Mouse (Mus musculus) MEL (cell line): ENCODE data around the gene Vps26a. TPM values are rescaled to one million over a fixed set of nuclear protein-coding genes. Genes with fewer than 3 reads are reported as not detected.

Source experiments
- DNase-seq: peaks from one replicate; pipeline ENCODE4 v3.0.0; 2011; ENCODE audit warnings: low read depth, low spot score
- H3K27ac ChIP-seq: 2 replicates; pipeline ENCODE4 v1.5.1; 2012; ENCODE audit warnings: low read depth, mild to moderate bottlenecking, control low read depth, low read length, moderate library complexity; ENCODE audit not compliant: control insufficient read depth
- H3K27me3 ChIP-seq, 2 experiments: fragments of 150-350 bp in 1 of 2; sonication (generic) in 1 of 2; 2 replicates each; pipeline ENCODE4 v1.6.1; 2012; ENCODE audit warnings: low read length in 2 of 2, mild to moderate bottlenecking in 2 of 2, improper control_type of control experiment in 1 of 2, moderate library complexity in 1 of 2; ENCODE audit not compliant: insufficient read depth in 2 of 2, control insufficient read depth in 1 of 2
- H3K36me3 ChIP-seq, 2 experiments: 2 replicates each; pipeline ENCODE4 v1.6.1; 2012 to 2014; ENCODE audit warnings: low read length in 2 of 2, improper control_type of control experiment in 1 of 2, inconsistent platforms in 1 of 2, mild to moderate bottlenecking in 1 of 2; ENCODE audit not compliant: insufficient read depth in 2 of 2, control insufficient read depth in 1 of 2
- H3K4me1 ChIP-seq, 2 experiments: fragments of 150-350 bp in 1 of 2; sonication (generic) in 1 of 2; 2 replicates each; pipeline ENCODE4 v1.6.1; 2012; ENCODE audit warnings: low read length in 2 of 2, improper control_type of control experiment in 1 of 2, mild to moderate bottlenecking in 1 of 2; ENCODE audit not compliant: insufficient read depth in 2 of 2, control insufficient read depth in 1 of 2
- H3K4me3 ChIP-seq, 2 experiments: fragments of 150-350 bp in 1 of 2; sonication (generic) in 1 of 2; 2 replicates each; pipeline ENCODE4 v1.5.1; 2012; ENCODE audit warnings: low read depth in 2 of 2, low read length in 2 of 2, mild to moderate bottlenecking in 2 of 2, moderate library complexity in 2 of 2, control low read depth in 1 of 2, improper control_type of control experiment in 1 of 2; ENCODE audit not compliant: control insufficient read depth in 1 of 2, insufficient read depth in 1 of 2
- H3K79me2 ChIP-seq: 2 replicates; pipeline ENCODE4 v1.6.1; 2012; ENCODE audit warnings: mild to moderate bottlenecking, low read length, moderate library complexity; ENCODE audit not compliant: control insufficient read depth, poor library complexity, insufficient read depth
- H3K9ac ChIP-seq: 2 replicates; pipeline ENCODE4 v1.6.1; 2012; ENCODE audit warnings: low read depth, mild to moderate bottlenecking, control low read depth, low read length, moderate library complexity; ENCODE audit not compliant: control insufficient read depth, poor library complexity, severe bottlenecking
- H3K9me3 ChIP-seq: fragments of 150-350 bp; sonication (generic); replicated peaks from 2 replicates; pipeline ENCODE4 v1.6.1; 2012; ENCODE audit warnings: mild to moderate bottlenecking, low read length, improper control_type of control experiment, moderate library complexity; ENCODE audit not compliant: insufficient read depth
- CHD2 ChIP-seq: IDR thresholded peaks from 2 replicates; pipeline ENCODE4 v1.6.1; 2011; ENCODE audit warnings: low read length, improper control_type of control experiment
- CTCF ChIP-seq, 3 experiments: IDR thresholded peaks in 2 of 3; conservative IDR thresholded peaks in 1 of 3; 2 replicates each; pipeline ENCODE4 v1.5.1; 2011 to 2012; ENCODE audit warnings: low read length in 3 of 3, low read depth in 2 of 3, mild to moderate bottlenecking in 2 of 3, improper control_type of control experiment in 1 of 3, inconsistent platforms in 1 of 3, mixed read lengths in 1 of 3, moderate library complexity in 1 of 3; ENCODE audit not compliant: control insufficient read depth in 1 of 3, insufficient read depth in 1 of 3, poor library complexity in 1 of 3, severe bottlenecking in 1 of 3
- EP300 ChIP-seq, 2 experiments: IDR thresholded peaks; 2 replicates each; pipeline ENCODE4 v1.6.1; 2011; ENCODE audit warnings: improper control_type of control experiment in 2 of 2, low read length in 2 of 2, low read depth in 1 of 2, mild to moderate bottlenecking in 1 of 2
- ETS1 ChIP-seq: IDR thresholded peaks from 2 replicates; pipeline ENCODE4 v1.6.1; 2012; ENCODE audit warnings: low read depth, mild to moderate bottlenecking, inconsistent platforms, low read length, improper control_type of control experiment, moderate library complexity
- GATA1 ChIP-seq: IDR thresholded peaks from 2 replicates; pipeline ENCODE4 v1.6.1; 2011; ENCODE audit warnings: low read depth, low read length, improper control_type of control experiment
- HCFC1 ChIP-seq: IDR thresholded peaks from 2 replicates; pipeline ENCODE4 v1.6.1; 2012; ENCODE audit warnings: low read depth, mild to moderate bottlenecking, inconsistent platforms, low read length, improper control_type of control experiment, moderate library complexity
- MAZ ChIP-seq: IDR thresholded peaks from 2 replicates; pipeline ENCODE4 v1.6.1; 2012; ENCODE audit warnings: low read depth, mild to moderate bottlenecking, inconsistent platforms, low read length, improper control_type of control experiment
- MEF2A ChIP-seq: IDR thresholded peaks from 2 replicates; pipeline ENCODE4 v1.6.1; 2014; ENCODE audit warnings: low read depth, mild to moderate bottlenecking, inconsistent platforms, low read length, improper control_type of control experiment; ENCODE audit not compliant: poor library complexity, insufficient replicate concordance, severe bottlenecking; ENCODE audit errors: extremely low read depth
- MYB ChIP-seq: IDR thresholded peaks from 2 replicates; pipeline ENCODE4 v1.6.1; 2011; ENCODE audit warnings: mild to moderate bottlenecking, low read depth, low read length, improper control_type of control experiment
- NRF1 ChIP-seq: IDR thresholded peaks from 2 replicates; pipeline ENCODE4 v1.6.1; 2014; ENCODE audit warnings: low read depth, mild to moderate bottlenecking, inconsistent platforms, low read length, improper control_type of control experiment, moderate library complexity; ENCODE audit not compliant: poor library complexity, insufficient read depth, severe bottlenecking
- RCOR1 ChIP-seq: IDR thresholded peaks from 2 replicates; pipeline ENCODE4 v1.6.1; 2012; ENCODE audit warnings: low read depth, mild to moderate bottlenecking, inconsistent platforms, low read length, improper control_type of control experiment
- SIN3A ChIP-seq: IDR thresholded peaks from 2 replicates; pipeline ENCODE4 v1.6.1; 2012; ENCODE audit warnings: low read length, improper control_type of control experiment, inconsistent platforms
- SMC3 ChIP-seq: IDR thresholded peaks from 2 replicates; pipeline ENCODE4 v1.6.1; 2011; ENCODE audit warnings: low read depth, low read length, improper control_type of control experiment
- TCF12 ChIP-seq: IDR thresholded peaks from 2 replicates; pipeline ENCODE4 v1.6.1; 2014; ENCODE audit warnings: low read depth, mild to moderate bottlenecking, inconsistent platforms, low read length, improper control_type of control experiment, moderate library complexity
- UBTF ChIP-seq: IDR thresholded peaks from 2 replicates; pipeline ENCODE4 v1.6.1; 2012; ENCODE audit warnings: low read depth, mild to moderate bottlenecking, inconsistent platforms, low read length, improper control_type of control experiment, moderate library complexity, borderline replicate concordance; ENCODE audit not compliant: insufficient read depth
- USF1 ChIP-seq: IDR thresholded peaks from 2 replicates; pipeline ENCODE4 v1.6.1; 2014; ENCODE audit warnings: low read depth, mild to moderate bottlenecking, inconsistent platforms, low read length, improper control_type of control experiment, moderate library complexity
- USF2 ChIP-seq, 2 experiments: IDR thresholded peaks; 2 replicates each; pipeline ENCODE4 v1.6.1; 2011 to 2012; ENCODE audit warnings: improper control_type of control experiment in 2 of 2, low read length in 2 of 2, borderline replicate concordance in 1 of 2, inconsistent platforms in 1 of 2, low read depth in 1 of 2, mild to moderate bottlenecking in 1 of 2; ENCODE audit not compliant: insufficient read depth in 1 of 2
- ZNF384 ChIP-seq: IDR thresholded peaks from 2 replicates; pipeline ENCODE4 v1.6.1; 2012; ENCODE audit warnings: low read depth, mild to moderate bottlenecking, inconsistent platforms, low read length, improper control_type of control experiment
- polyA plus RNA-seq, 2 experiments: library from polyadenylated mRNA; stranded (reverse) in 1 of 2; unstranded in 1 of 2; fragments of >175 nt in 1 of 2; fragments of >200 nt in 1 of 2; gene quantifications; 2 replicates each; pipeline versions ENCODE4 v1.2.1 to v1.2.4; 2012; ENCODE audit warnings: low replicate concordance in 2 of 2, low read depth in 1 of 2; ENCODE audit not compliant: insufficient read length in 2 of 2, insufficient read depth in 1 of 2, missing spikeins in 1 of 2
- total RNA-seq: library from RNA; depleted of rRNA; stranded (reverse); fragments of 300-350 nt; gene quantifications from 2 replicates; pipeline ENCODE4 v1.2.3, GENCODE M21; 2012

The Vps26a gene
- total and polyA plus RNA-seq, 3 experiments = 34.2 to 64.1 TPM; not detected in 1

DNA sequence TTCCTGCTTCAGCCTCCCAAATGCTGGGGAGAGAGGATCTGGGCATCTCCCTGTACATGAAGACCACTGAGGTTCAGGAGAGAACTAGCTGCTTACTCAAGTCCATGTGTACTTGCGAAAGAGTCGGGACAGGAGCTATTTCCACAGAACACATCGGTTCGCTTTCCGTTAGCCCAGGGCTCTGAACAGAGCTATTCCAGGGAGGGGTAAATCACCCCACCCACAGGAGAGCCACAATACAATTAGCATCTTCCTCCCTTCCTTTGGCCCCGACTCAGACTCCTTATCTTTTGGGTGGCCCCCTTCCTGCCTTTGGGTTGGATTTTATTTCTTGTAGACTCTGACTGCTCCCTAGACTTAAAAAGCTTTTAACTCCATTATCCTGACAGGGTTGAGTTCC, 30.9 kb upstream of the Vps26a start:
- DNase-seq = peak; percentile 61
- H3K9ac ChIP-seq = peak overlapping the region; percentile 37
- H3K79me2 ChIP-seq = no peaks in the 10 kb centered on the region
- peaks cover 0 to 28% of the 10 kb centered on the region in 2 experiments; a peak in 2 of 4 replicates for H3K36me3 ChIP-seq
- H3K4me1 ChIP-seq = peaks cover 13 to 39% of the 10 kb centered on the region in 2 experiments
- no peaks in the 10 kb centered on the region for H3K9me3 ChIP-seq
- TF ChIP-seq SIN3A (peak; percentile 39; the same call in 1 of the 2 replicates), RCOR1 (peak; percentile 51; the same call in 1 of the 2 replicates), MAZ (peak; percentile 76), EP300 (IDR thresholded peaks at IDR 0.05; ENCODE audit: low read depth in 1 of 2, low read length in 2 of 2) (peak; percentile 26 to 56; a peak in 3 of 4 replicates), SMC3 (no peak), ETS1 (peak; percentile 35; the same call in 1 of the 2 replicates), TCF12 (0 out of 2 replicates have a peak, but pooled peaks have one; percentile 17), GATA1 (peak; percentile 70), UBTF (no peak)
- H3K27ac ChIP-seq = peak overlapping the region; percentile 60
- H3K4me3 ChIP-seq = no peak overlapping the region
- no peaks in the 10 kb centered on the region for H3K27me3 ChIP-seq

DNA sequence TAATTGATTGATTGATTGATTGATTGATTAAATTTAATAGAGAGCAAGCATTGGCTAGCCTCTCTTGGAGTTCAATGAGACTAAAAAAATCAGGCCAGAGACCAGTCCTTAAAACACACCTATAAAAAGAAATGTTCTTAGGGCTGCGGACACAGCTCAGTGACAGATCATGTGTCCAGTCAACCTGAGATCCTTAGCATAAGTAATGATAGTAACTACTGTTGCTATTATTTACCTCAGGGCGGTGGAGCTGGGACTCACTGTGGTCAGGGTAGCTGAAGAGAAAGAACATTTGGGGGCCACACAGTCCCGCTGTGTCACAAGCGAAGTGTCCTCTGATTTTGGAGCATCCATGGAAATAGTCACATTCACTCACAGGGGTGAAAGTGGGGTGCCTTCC, 26.2 kb upstream of the Vps26a start:
- Histone ChIP-seq H3K4me1 (peaks cover 13 to 39% of the 10 kb centered on the region in 2 experiments), H3K9me3 (no peaks in the 10 kb centered on the region), H3K79me2 (peaks cover 3% of the 10 kb centered on the region; the same call in 1 of the 2 replicates), H3K36me3 (peaks cover 0 to 31% of the 10 kb centered on the region in 2 experiments; a peak in 2 of 4 replicates), H3K27me3 (no peaks in the 10 kb centered on the region), H3K9ac (no peak overlapping the region), H3K27ac (no peak overlapping the region), H3K4me3 (no peak overlapping the region)
- DNase-seq = no peak
- TF ChIP-seq ZNF384 (no peak), HCFC1 (no peak), MEF2A (no peak), MYB (no peak), CHD2 (no peak), NRF1 (no peak), USF2 (IDR thresholded peaks at IDR 0.05; ENCODE audit: borderline replicate concordance in 1 of 2, insufficient read depth in 1 of 2, low read depth in 1 of 2, low read length in 2 of 2) (no peak), MAZ (no peak), UBTF (no peak), USF1 (no peak), CTCF (IDR thresholded peaks at IDR 0.05 in 2 of 3, conservative IDR thresholded peaks at IDR 0.05 in 1 of 3; ENCODE audit: control insufficient read depth in 1 of 3, insufficient read depth in 1 of 3, low read depth in 2 of 3, low read length in 3 of 3, poor library complexity in 1 of 3, severe bottlenecking in 1 of 3) (no peak)
